Mouse (Mus musculus) testis, adult 2 months (tissue): ENCODE data around the gene Efcab11.

Source experiments
- CTCF ChIP-seq: fragments of 200-500 bp; IDR thresholded peaks from 2 replicates; pipeline ENCODE4 v1.5.1; 2012; ENCODE audit warnings: low read depth, mild to moderate bottlenecking, inconsistent platforms, low read length, moderate library complexity; ENCODE audit not compliant: control insufficient read depth, insufficient read depth, insufficient replicate concordance
- POLR2A ChIP-seq: fragments of 200-500 bp; IDR thresholded peaks from 2 replicates; pipeline ENCODE4 v1.6.1; 2012; ENCODE audit warnings: low read depth, mild to moderate bottlenecking, inconsistent platforms, low read length, moderate library complexity; ENCODE audit not compliant: control insufficient read depth

DNA sequence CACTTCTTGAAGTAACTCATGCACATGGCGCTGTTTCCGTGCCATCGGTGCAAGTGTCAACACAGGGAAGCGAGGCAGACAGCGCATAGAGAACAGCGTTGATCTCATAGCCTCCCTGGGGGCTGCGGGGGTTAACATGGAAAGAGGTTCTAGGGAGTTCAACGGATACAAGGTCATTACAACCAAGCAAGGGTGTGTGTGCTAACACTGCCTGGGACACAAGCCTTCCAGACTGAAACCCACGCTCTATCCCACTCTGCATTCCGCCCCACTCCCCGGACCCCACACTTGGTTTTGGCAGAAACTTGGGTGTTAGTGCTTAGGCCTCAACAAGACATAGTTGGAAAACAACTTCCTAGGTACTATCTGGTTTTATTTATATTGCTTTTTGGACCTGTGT lies 116.5 kb downstream of the Efcab11 start:
- TF ChIP-seq CTCF, result no peak
- no peak for TF ChIP-seq POLR2A
